In the genomic region with DNA sequence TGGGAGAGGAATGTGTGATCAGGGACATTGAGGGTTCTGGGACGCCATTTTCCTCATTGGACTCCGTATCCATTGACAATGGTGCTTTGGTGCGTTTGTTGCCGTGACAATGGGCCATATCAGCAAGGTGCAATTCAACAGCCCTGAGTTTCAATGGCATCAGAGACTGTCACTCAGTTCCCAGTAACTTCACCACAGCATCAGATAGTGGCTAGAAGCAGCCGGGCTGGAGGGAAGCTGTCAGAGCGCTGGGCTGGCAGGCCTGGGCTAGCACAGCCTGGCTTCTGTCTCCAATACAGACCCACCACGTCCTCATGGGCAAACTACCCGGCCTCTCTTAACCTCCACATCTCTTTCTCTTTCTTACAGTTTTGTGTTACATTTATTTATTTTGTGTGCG, we compare ENCODE assay signal across 28 mouse cellular contexts. TPM values are rescaled to one million over a fixed set of nuclear protein-coding genes. Genes with fewer than 3 reads are reported as not detected.
"Had no signal": no experiment of that assay in that cellular context is flagged by ENCODE, and none has a peak within 500 bp of the region (broad histone marks: within the 10 kb centered on the region; RNA-seq: fewer than 3 reads in every experiment).

No protein-coding gene starts in this region.

- H3K9ac ChIP-seq: kidney, embryonic 15.5 days; liver, embryonic 15.5 days; midbrain, embryonic 13.5 days; neural tube, embryonic 13.5 days had no signal

- H3K4me2 ChIP-seq: kidney, embryonic 15.5 days; liver, embryonic 15.5 days; midbrain, embryonic 13.5 days; neural tube, embryonic 13.5 days had no signal

- H3K9me3 ChIP-seq: kidney, embryonic 15.5 days; liver, embryonic 15.5 days; midbrain, embryonic 10.5 days; midbrain, embryonic 13.5 days; neural tube, embryonic 13.5 days had no signal

- H3K27ac ChIP-seq: kidney, embryonic 15.5 days; left cerebral cortex, adult 2 months; liver, embryonic 15.5 days; macrophage; midbrain, embryonic 10.5 days; midbrain, embryonic 13.5 days; neural tube, embryonic 13.5 days had no signal

- H3K4me1 ChIP-seq: kidney, embryonic 15.5 days; midbrain, embryonic 10.5 days; midbrain, embryonic 13.5 days; neural tube, embryonic 13.5 days had no signal

- DNase-seq: kidney, adult 11 months; kidney, adult 8-10 months; kidney, postnatal 10 days; kidney, postnatal 36 days; layer of hippocampus, postnatal 36 days; lung, adult 2 months; lung, postnatal 14 days; thymus, adult 18-20 months; thymus, postnatal 36 days had no signal

- H3K4me3 ChIP-seq: kidney, embryonic 15.5 days; left cerebral cortex, adult 2 months; liver, embryonic 15.5 days; midbrain, embryonic 10.5 days; midbrain, embryonic 13.5 days; myocyte; neural tube, embryonic 13.5 days had no signal

- ATAC-seq: midbrain, embryonic 13.5 days; midbrain, embryonic 16.5 days had no signal

- H3K36me3 ChIP-seq: kidney, embryonic 15.5 days; liver, embryonic 15.5 days; midbrain, embryonic 10.5 days; midbrain, embryonic 13.5 days; neural tube, embryonic 13.5 days had no signal

- H3K27me3 ChIP-seq: kidney, embryonic 15.5 days; liver, embryonic 15.5 days; midbrain, embryonic 13.5 days; neural tube, embryonic 13.5 days had no signal

RNA-seq across cellular contexts. Expression of gene Slc22a20, which starts 5.5 kb away (rescaled TPM):
- total RNA-seq: layer of hippocampus, adult 8-10 months; layer of hippocampus, postnatal 10 days; layer of hippocampus, postnatal 36 days; left cerebral cortex, adult 2 months; left cerebral cortex, postnatal 10 days; left cerebral cortex, postnatal 36 days; monocyte, adult 5-6 weeks had no signal
- polyA plus RNA-seq: kidney, embryonic 15.5 days; limb, embryonic 11.5 days; limb, embryonic 14.5 days; lung, adult 2 months; lung, embryonic 16.5 days; macrophage; midbrain, embryonic 10.5 days; midbrain, embryonic 13.5 days; midbrain, embryonic 16.5 days; myocyte; neural tube, embryonic 13.5 days; spleen, adult 2 months; stomach, embryonic 16.5 days had no signal
